Mouse (Mus musculus) frontal cortex, adult 2 months (tissue): ENCODE data around the gene Tnfrsf13b. TPM values are rescaled to one million over a fixed set of nuclear protein-coding genes. Genes with fewer than 3 reads are reported as not detected.
"Not testable (repeated sequence)": the region's sequence is repeated elsewhere in the genome, so short reads cannot be mapped to it uniquely, and the experiment has no call there.

ENCODE experiments used
- DNase-seq, 2 experiments: peaks; one replicate each; pipeline ENCODE4 v3.0.0; 2022; ENCODE audit warnings: low spot score in 1 of 2; ENCODE audit errors: extremely low spot score in 1 of 2
- polyA plus RNA-seq: library from polyadenylated mRNA; depleted of rRNA; stranded (reverse); fragments of >200 nt; gene quantifications from 2 replicates; pipeline ENCODE4 v1.2.3, GENCODE M21; 2012

Tnfrsf13b gene
- polyA plus RNA-seq, 1 experiment, result 3.6 TPM

GRCm38 (mm10) chr11:61164366-61164765, 37.8 kb downstream of the Tnfrsf13b start:
- no peak for DNase-seq

DNA sequence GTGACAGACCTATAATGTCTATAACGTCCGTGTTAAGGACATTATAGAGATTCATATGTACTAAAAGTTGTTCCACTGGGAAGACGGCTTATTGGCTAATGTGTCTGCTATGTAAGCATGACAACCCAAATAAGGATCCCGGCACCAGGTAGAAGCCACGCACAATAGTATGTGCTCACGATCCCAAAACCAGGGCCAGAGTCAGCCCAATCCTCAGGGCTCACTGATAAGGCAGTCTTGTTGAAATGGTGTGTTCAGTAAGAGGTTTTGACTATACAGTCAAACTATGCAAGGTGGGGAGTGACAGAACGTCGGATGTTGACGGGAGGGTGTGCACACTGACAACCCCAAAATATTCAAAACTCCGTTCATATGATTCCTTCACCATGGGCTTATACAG, 38.3 kb downstream of the Tnfrsf13b start:
- no peak for DNase-seq

DNA sequence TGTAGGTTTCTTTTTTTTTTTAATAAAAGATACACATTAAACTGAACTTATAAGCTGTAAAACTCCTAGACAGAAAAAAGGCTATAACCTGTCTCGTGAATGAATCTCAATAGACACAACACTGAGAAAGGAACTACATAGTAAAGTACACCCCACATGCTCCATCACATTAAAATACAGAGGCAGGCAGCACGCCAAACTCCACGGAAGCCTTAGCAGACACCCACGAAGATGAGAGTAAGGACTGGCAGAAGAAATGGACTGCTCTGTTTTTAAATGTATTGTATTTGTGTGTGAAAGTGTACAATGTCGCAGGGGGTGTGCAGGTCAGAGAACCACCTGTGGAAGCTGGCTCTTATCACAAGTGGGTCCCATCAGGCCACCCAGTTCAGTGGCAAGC, 43.6 kb downstream of the Tnfrsf13b start:
- DNase-seq, result no peak

GRCm38 (mm10) chr11:61173477-61173876, 46.9 kb downstream of the Tnfrsf13b start:
- DNase-seq, result not testable (repeated sequence)

GRCm38 (mm10) chr11:61174291-61174820, 47.8 kb downstream of the Tnfrsf13b start:
- peak in 1 of 2 experiments; percentile 37 for DNase-seq

DNA sequence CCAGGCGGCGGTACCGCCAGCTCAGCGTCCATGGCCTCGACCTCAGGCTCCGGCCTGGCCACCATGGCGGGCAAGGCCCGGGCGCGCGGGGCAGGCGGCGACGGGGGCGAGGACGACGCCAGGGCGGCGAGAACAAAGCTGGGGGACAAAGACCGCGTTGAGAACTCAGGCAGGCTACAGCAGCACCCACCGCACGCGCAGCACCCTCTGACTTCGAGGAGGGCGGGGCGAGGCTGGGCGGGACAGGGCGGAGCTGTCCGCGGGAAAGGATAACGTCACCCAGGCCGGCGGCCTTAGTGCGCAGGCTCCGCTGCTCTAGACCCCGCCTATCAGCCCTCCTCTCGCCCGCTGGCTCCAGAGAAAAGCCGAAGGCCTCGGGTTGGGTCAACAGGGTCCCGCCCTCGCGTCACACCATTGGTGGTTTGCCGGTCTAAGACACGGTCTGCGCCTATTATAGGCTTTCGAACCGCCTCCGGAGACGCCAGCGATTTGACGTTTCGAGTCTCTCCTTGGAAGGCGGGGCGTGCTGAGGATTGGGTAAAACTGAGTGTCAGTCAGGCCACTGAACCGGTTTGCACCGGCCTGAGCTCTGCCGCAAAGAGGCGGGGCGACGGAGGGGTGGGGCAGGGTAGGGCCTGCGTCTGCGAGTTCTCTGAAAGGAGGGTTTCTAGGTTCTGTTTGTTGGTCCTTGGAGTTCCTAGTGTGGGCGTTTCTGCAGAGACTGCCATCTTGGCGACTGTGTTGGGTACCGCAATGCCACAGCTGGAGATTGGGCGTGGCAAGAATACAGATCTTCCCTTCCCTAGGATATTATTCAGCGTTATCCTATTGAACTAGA, 48.5 kb downstream of the Tnfrsf13b start, which contains the start of gene Usp22:
TSS of gene Usp22 (minus strand) at position 235 of the 838 bp plus-strand sequence.
- DNase-seq, result peak; percentile 100

DNA sequence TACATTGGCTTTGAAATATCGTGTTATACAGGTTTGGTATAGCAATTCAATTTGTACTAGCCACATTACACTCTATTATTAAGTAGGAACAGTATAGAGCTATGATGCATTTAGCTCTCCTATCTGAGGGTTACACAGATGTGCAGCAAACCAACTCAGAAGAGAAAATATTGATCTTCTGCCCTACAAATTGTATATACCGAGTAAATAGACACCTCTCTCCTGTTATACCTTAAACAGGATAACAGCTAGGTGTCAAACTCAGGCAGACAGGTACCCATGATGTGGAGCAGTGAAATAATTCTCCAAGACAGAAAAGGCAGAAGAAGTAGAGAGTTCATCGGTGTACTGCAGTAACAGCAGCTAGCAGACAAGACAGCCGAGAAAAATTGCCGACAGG, 49.2 kb downstream of the Tnfrsf13b start:
- no peak for DNase-seq

GRCm38 (mm10) chr11:61176321-61176720, 49.8 kb downstream of the Tnfrsf13b start:
- DNase-seq, result no peak

DNA sequence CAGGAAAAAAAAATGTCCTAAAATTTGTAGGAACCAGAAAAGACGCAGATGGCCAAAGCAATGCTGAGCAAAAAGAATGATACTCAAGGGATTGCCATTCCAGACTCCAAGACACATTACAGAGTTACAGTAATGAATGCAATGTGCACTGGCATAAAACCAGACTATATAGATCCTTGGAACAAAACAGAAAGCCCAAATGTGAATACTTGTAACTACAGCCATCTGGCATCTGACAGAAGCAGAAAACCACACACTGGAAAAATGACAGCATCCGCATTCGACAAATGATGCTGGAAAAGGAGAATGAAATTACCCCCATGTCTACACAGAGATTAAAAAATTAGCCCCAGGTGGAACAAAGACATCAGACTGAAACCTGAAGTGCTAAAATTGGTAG, 53.8 kb downstream of the Tnfrsf13b start:
- peak in 1 of 2 experiments; percentile 48 for DNase-seq

- DNase-seq, result no peak
These were observed 55.1 kb downstream of the Tnfrsf13b start for GRCm38 (mm10) chr11:61181624-61182023.

DNA sequence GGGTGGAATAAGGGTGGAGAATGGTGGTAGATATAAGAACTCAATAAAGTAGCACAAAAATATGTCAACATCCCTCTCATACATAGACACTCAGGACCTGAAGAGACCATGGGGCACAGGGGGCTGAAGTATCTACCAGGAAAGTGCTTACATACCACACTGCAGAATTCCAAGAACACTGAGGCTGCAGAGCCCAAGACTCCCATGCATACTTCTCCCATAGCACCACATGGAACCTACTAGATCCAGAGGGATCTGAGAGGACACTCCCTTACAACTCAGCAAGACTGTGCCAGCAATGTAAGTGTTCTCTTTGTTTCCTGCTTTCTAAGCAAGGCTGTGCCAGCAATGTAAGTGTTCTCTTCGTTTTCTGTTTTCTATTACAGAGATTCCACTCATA, 57.3 kb downstream of the Tnfrsf13b start:
- DNase-seq, result no peak

DNA sequence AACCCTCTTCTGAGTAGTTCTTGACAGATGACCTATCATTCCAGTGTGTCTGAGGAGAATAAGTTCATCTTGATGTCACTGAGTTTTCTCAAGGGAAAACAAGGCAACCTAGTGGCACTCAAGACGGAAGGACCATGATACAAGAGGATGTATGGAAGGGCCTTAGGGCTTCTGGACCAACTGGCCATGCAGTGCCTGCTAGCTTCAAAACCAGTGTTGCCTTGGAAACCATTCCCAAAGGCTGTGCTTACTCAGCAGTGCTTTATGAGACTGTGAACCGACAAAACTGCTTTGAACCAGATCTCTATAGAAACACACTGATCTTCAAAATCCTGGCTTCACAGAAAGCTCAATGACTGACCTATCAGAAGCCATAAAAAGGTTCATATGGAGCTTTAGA, 64.2 kb downstream of the Tnfrsf13b start:
- DNase-seq, result no peak

DNA sequence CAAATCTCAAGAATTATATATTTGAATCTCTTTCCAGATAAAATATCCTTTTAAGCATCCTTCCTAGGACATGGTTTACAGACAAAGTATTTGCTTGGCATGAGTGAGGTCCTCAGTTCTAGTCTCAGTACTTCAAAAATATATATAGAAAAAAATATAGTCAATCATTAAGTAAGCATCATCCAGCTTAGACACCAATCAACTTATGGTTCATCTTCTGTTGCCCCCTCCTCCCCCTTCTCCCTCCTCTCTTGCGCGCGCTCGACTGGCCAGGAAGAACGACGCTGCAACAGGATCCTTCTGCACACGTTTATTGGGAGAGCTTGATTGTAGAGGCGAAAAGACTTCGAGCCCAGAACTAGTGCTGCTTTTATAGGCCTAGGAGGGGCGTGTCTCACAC, 65.6 kb downstream of the Tnfrsf13b start:
- DNase-seq, result not testable (repeated sequence)

DNA sequence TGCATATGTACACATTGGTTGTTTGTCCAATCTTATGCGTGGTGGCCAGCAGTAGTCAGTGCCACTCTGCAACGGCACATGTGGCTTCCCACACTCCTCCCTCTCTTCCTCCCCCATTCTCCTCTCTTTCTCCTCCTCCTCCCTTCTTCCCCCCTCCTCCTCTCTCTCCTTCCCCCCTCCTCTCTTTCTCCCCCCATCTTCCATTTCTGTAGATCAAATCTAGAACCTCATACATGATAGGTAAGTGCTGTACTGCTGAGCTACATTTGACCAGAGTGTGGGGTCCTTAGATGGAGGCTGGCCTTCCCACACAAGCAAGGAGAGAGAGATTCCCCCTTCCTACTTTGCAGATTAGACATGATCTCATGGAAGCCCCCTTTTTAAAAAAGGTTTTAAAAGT, 66.2 kb downstream of the Tnfrsf13b start:
- no peak for DNase-seq

GRCm38 (mm10) chr11:61193392-61193791, 66.8 kb downstream of the Tnfrsf13b start:
- DNase-seq, result peak; percentile 34 to 90

GRCm38 (mm10) chr11:61196616-61197353, 70.2 kb downstream of the Tnfrsf13b start:
- DNase-seq, result no peak

GRCm38 (mm10) chr11:61197935-61198334, 71.4 kb downstream of the Tnfrsf13b start:
- no peak for DNase-seq
